Mouse (Mus musculus) hindbrain, embryonic 16.5 days (tissue): ENCODE measurements around the gene Tbx6. TPM values are rescaled to one million over a fixed set of nuclear protein-coding genes. Genes with fewer than 3 reads are reported as not detected.
A peak's percentile ranks its signal among the peaks of the same experiment; 100 is the strongest.

Source experiments
- ATAC-seq: fragments of 200-750 bp; cut with Nextera tagmentation; 2 replicates; pipeline ENCODE4 v1.8.0; 2017; ENCODE audit warnings: moderate TSS enrichment, moderate library complexity
- H3K27ac ChIP-seq: fragments of 300-500 bp; sonication (generic); 2 replicates; pipeline ENCODE4 v1.5.1; 2014; ENCODE audit warnings: low read depth, mild to moderate bottlenecking, control low read depth, low read length, moderate library complexity
- H3K27me3 ChIP-seq: fragments of 300-500 bp; sonication (generic); replicated peaks from 2 replicates; pipeline ENCODE4 v1.6.1; 2014; ENCODE audit warnings: low read length; ENCODE audit not compliant: control insufficient read depth, insufficient read depth
- H3K36me3 ChIP-seq: fragments of 300-500 bp; sonication (generic); 2 replicates; pipeline ENCODE4 v1.6.1; 2014; ENCODE audit warnings: mild to moderate bottlenecking, low read length, moderate library complexity, mixed read lengths; ENCODE audit not compliant: control insufficient read depth, insufficient read depth
- H3K4me1 ChIP-seq: fragments of 300-500 bp; sonication (generic); 2 replicates; pipeline ENCODE4 v1.6.1; 2014; ENCODE audit warnings: low read depth, low read length; ENCODE audit not compliant: control insufficient read depth, insufficient read depth
- H3K4me2 ChIP-seq: fragments of 300-500 bp; sonication (generic); 2 replicates; pipeline ENCODE4 v1.6.1; 2014; ENCODE audit warnings: mild to moderate bottlenecking, low read length, control low read depth, moderate library complexity
- H3K4me3 ChIP-seq: fragments of 300-500 bp; sonication (generic); 2 replicates; pipeline ENCODE4 v1.5.1; 2014; ENCODE audit warnings: mild to moderate bottlenecking, low read length, control low read depth, moderate library complexity
- H3K9ac ChIP-seq: fragments of 300-500 bp; sonication (generic); 2 replicates; pipeline ENCODE4 v1.6.1; 2014; ENCODE audit warnings: low read depth, mild to moderate bottlenecking, control low read depth, low read length, moderate library complexity
- H3K9me3 ChIP-seq: fragments of 300-500 bp; sonication (generic); 2 replicates; pipeline ENCODE4 v1.6.1; 2014; ENCODE audit warnings: mild to moderate bottlenecking, low read length, moderate library complexity; ENCODE audit not compliant: control insufficient read depth
- WGBS: fragments of 180-500 bp; shearing (Covaris S2); extraction: QIAGEN DNeasy Blood & Tissue Kit; methylation state at CpG from one replicate; pipeline ENCODE4 v1.1.7; 2014; 5-methylcytosine and 5-hydroxymethylcytosine counted together
- polyA plus RNA-seq: library from polyadenylated mRNA; unstranded; fragments of >200 nt; fragmentation: Nextera tagmentation; extraction: Ambion mirVana; gene quantifications from 2 replicates; pipeline ENCODE4 v1.2.1, GENCODE M21; 2015

The Tbx6 gene
- polyA plus RNA-seq, 1 experiment from 2014 or later, result 0.29 TPM

DNA sequence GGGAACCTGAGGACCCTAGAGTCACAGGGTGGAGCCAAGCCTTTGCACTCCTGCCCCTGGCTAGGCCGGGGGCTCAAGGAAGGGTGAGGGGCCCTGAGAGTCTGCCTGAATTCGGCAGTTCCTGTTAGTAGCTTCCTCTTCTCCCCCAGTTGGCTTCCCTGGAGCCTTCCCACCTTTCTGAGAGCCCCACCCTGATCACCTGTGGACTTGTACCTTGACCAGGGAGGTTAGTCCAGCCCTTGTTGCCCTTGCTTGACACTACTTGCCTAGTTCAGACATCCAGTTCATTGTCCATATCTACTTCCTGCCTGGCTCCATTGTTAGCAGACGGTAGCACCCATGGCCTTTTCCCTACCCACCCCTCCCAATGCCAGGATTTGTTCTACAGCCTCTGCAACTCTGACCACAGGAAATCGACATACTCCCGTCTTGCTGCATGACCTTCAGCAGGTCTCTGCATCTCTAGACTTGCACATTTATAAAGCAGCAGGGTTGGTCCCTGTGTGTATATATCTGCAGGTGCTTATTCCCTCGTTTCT lies 19.7 kb upstream of the Tbx6 start:
- H3K9ac ChIP-seq, result 0 out of 2 replicates have a peak overlapping the region, but pooled peaks have one; percentile 83

DNA sequence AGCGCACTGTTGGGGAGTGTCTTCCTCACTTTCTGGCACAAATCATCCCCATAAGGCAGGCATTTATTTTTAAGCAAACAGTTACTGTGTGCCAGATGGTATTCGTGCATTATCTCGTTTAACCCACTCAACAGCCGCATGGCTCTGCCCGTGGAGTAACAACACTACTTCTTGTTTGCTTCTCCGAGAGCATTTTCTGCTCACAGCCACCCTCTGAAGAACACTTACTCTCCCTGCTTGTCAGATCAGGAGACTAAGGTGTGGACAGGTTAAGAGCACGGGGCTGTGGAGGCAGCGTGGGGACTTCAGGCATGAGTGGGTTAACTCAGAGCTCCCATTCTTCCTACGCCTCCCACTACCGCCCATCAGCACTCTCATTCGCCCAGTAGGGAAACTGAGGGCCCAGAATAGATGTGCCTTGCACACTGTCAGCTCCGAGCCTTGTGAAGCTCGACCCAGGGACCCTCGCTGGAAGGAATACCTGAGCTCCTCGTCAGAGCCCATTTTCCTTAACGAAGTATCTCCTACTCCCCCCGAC lies 18.7 kb upstream of the Tbx6 start:
- Histone ChIP-seq H3K36me3 (peaks cover 20% of the 10 kb centered on the region), H3K27ac (0 out of 2 replicates have a peak overlapping the region, but pooled peaks have one; percentile 27), H3K4me2 (peak overlapping the region; percentile 7), H3K27me3 (no peaks in the 10 kb centered on the region), H3K9me3 (no peaks in the 10 kb centered on the region), H3K9ac (peak overlapping the region; percentile 35; the same call in 1 of the 2 replicates), H3K4me1 (peaks cover 21% of the 10 kb centered on the region), H3K4me3 (peak overlapping the region; percentile 11)
- no peak for ATAC-seq
- WGBS, result 63% methylated on average over 17 of the region's 17 CpGs

More for the DNA sequence above, 19.7 kb upstream of the Tbx6 start:
- 75% methylated on average over 6 of the region's 6 CpGs for WGBS
- Histone ChIP-seq H3K36me3 (peaks cover 15% of the 10 kb centered on the region), H3K27me3 (no peaks in the 10 kb centered on the region), H3K4me3 (no peak overlapping the region; the same call in 1 of the 2 replicates), H3K27ac (no peak overlapping the region), H3K9me3 (no peaks in the 10 kb centered on the region), H3K4me1 (peaks cover 21% of the 10 kb centered on the region), H3K4me2 (peak overlapping the region; percentile 69; the same call in 1 of the 2 replicates)
- no peak for ATAC-seq

DNA sequence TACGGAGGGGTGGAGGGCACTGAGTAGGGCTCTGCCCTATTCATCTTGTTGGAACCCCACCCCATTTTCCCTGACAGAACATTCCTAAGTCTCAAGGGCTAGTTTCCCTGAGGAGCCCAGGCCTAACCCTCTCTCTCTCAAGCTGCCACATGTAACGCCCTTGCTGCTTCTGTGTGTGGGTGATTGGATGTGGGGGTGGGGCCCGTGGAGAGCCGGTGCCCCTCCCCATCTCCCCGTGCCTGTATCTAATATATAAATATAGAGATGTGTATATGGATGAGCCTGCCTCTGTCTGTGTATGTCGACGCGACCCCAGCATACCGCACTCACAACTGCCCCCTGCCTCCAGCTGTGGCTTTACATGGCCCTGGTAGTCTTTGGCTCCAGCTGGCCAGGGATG lies 15.7 kb upstream of the Tbx6 start:
- H3K9me3 ChIP-seq, result no peaks in the 10 kb centered on the region
- H3K36me3 ChIP-seq, result peaks cover 27% of the 10 kb centered on the region
- peaks cover 17% of the 10 kb centered on the region for H3K4me1 ChIP-seq

DNA sequence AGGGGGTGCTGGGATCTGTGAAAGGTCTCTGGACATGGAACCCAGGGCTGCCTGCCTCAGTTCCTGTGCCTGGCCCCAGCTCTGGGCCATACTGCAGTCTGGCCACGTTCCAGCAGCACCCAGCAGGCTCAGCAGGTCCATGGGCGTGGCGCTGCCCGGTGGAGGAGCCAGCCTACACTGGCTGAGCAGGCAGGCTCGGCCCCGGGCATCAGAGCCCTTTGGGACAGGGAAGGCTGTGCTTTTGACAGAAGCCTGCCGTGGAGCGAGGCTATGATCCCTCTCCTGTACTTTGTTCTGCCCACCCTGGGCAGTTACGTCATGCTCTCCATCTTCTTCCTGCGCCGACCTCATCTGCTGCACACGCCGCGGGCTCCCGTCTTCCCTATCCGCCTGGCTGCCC lies 15.1 kb upstream of the Tbx6 start, which contains the start of gene Gdpd3:
Gdpd3 (plus strand) TSS at position 134 of the 400 bp plus-strand sequence.
- peaks cover 11% of the 10 kb centered on the region for H3K4me1 ChIP-seq
- H3K4me2 ChIP-seq, result no peak within 1 kb of the TSS
- 88% methylated on average over 16 of the region's 16 CpGs for WGBS
- no peaks in the 10 kb centered on the region for H3K27me3 ChIP-seq
- no peak for ATAC-seq
- H3K36me3 ChIP-seq, result peaks cover 27% of the 10 kb centered on the region
- no peak within 1 kb of the TSS for H3K4me3 ChIP-seq
- H3K27ac ChIP-seq, result no peak within 1 kb of the TSS
- no peak within 1 kb of the TSS for H3K9ac ChIP-seq
- H3K9me3 ChIP-seq, result no peaks in the 10 kb centered on the region

More for the DNA sequence above, 15.7 kb upstream of the Tbx6 start:
- H3K4me3 ChIP-seq, result no peak overlapping the region
- H3K9ac ChIP-seq, result no peak overlapping the region
- no peak for ATAC-seq
- 87% methylated on average over 9 of the region's 9 CpGs for WGBS
- no peaks in the 10 kb centered on the region for H3K27me3 ChIP-seq
- H3K27ac ChIP-seq, result no peak overlapping the region
- no peak overlapping the region for H3K4me2 ChIP-seq

DNA sequence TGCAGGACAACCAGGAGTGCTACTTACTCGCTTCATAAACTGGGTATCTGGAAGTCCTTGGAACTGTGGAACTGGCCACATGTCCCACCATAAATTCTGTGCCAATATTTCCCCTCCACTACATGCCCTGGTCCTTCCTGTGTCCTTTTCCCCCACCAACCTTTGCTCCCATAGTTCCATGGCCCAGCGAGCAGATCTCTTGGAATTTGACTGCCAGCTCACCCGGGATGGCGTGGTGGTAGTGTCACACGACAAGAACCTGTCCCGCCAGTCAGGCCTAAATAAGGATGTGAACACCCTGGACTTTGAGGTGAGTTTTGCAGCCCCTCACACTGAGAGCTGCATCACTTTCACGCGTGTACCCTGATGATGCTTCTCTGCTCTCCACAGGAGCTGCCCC lies 14.3 kb upstream of the Tbx6 start:
- Histone ChIP-seq H3K36me3 (peaks cover 27% of the 10 kb centered on the region), H3K9ac (no peak overlapping the region), H3K9me3 (no peaks in the 10 kb centered on the region), H3K27me3 (no peaks in the 10 kb centered on the region), H3K27ac (no peak overlapping the region), H3K4me3 (no peak overlapping the region), H3K4me1 (peaks cover 3% of the 10 kb centered on the region), H3K4me2 (no peak overlapping the region)
- WGBS, result 94% methylated on average over 8 of the region's 8 CpGs
- no peak for ATAC-seq

DNA sequence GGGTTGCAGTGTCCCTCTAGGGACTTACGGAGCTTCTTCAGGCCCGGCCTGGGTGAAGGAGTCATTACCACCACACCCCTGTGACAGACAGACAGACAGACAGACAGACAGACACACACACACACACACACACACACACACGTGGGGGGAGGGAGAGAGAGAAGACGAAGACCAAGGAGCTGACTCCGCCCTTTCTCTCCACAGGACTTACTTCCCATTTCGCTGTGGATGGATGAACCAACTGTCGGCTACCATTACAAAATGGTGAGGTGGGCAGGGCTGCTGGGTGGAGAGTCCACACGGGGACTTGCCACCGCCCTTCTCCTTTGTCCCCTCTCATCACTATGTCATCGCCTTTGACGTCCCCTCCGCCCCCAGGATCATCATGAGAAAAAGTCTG lies 10.5 kb upstream of the Tbx6 start:
- no peaks in the 10 kb centered on the region for H3K27me3 ChIP-seq
- no peak overlapping the region for H3K27ac ChIP-seq
- no peak for ATAC-seq
- H3K4me2 ChIP-seq, result no peak overlapping the region
- WGBS, result 80% methylated on average over 12 of the region's 12 CpGs
- peaks cover 16% of the 10 kb centered on the region; the same call in 1 of the 2 replicates for H3K36me3 ChIP-seq
- no peaks in the 10 kb centered on the region; the same call in 1 of the 2 replicates for H3K4me1 ChIP-seq
- no peaks in the 10 kb centered on the region for H3K9me3 ChIP-seq
- no peak overlapping the region for H3K9ac ChIP-seq
- no peak overlapping the region for H3K4me3 ChIP-seq

DNA sequence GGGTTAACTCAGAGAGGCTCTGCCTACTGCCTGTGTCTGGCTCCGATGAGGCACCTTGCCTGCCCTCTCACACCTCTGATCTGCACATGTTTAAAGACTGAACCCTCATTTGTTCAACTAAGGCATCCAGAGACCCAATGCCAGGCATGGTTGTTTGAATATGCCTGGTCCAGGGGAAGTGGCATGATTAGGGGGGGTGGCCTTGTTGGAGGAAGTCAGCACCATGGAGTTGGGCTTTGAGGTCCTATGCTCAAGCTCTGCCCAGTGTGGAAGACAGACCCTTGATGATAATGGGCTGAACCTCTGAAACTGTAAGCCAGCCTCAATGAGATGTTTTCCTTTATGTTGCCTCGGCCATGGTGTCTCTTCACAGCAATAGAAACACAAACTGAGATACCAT lies 7.9 kb upstream of the Tbx6 start:
- Histone ChIP-seq H3K27me3 (no peaks in the 10 kb centered on the region), H3K9ac (no peak overlapping the region), H3K27ac (no peak overlapping the region), H3K4me3 (no peak overlapping the region), H3K4me1 (peaks cover 17% of the 10 kb centered on the region), H3K9me3 (no peaks in the 10 kb centered on the region), H3K4me2 (no peak overlapping the region), H3K36me3 (peaks cover under 1% of the 10 kb centered on the region)
- no peak for ATAC-seq
- WGBS, result 91% methylated on average over 2 of the region's 2 CpGs

DNA sequence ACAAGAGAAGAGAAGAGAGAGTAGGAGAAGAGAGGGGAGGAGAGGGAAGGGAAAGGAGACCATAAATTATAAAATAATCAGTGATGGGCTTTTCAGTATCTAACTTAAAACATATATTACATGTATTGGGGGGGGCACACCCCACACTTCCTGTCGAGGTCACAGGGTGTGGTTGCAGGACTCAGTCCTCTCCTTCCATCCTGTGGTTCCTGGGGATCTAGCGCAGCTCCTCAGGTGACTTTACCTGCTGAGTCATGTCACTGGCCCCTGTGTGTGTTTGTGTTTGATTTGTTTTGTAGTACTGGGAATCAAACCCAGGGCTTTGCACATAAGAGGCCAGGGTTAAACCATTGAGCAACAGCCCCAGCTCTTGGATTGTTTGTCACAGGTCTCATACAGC lies 6.8 kb upstream of the Tbx6 start:
- no peak for ATAC-seq
- H3K4me1 ChIP-seq, result peaks cover 18% of the 10 kb centered on the region
- no peak overlapping the region for H3K4me2 ChIP-seq
- H3K27me3 ChIP-seq, result no peaks in the 10 kb centered on the region
- no peak overlapping the region for H3K4me3 ChIP-seq
- no peaks in the 10 kb centered on the region for H3K9me3 ChIP-seq
- no peak overlapping the region for H3K27ac ChIP-seq
- 84% methylated on average over 2 of the region's 2 CpGs for WGBS
- H3K9ac ChIP-seq, result no peak overlapping the region
- peaks cover 4% of the 10 kb centered on the region for H3K36me3 ChIP-seq

DNA sequence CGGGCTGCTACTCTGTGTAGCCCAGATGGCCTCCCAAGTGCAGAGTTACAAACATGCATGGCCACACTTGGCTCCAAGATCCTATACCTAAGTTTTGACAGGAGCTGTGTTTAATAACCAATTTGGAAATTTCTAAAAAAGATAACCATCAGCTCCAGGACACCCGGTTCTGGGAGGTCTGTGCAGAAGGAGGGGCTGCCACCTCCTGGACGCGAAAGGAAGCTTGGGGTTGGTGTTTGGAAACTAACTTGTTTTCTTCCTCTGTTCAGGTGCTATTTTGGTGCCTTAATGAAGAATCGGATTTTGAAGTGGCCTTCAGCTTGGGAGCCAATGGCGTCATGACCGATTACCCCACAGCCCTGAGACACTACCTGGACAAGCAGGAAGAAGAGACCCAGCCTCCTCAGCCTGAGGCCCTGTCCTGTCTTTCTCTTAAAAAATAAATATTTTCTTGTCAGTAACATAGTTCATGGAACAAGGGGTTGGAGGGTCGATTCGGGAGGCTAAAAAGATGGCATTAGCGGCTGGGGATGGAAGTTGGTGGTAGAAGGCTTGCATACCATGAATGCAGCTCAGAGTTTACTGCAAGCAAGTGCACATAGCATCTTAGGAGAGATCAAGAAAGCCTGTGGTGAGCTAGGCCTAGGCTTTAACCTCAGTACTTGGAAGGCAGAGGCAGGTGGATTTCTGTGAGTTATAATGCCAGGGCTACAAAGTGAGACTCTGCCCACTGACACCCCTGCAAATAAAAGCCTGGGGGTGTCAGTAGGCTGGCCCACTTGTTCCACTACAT lies 5.9 kb upstream of the Tbx6 start:
- whole genome bisulfite sequencing, result 86% methylated on average over 10 of the region's 10 CpGs
- Histone ChIP-seq H3K4me3 (no peak overlapping the region), H3K4me2 (no peak overlapping the region; the same call in 1 of the 2 replicates), H3K36me3 (peaks cover 4% of the 10 kb centered on the region), H3K9ac (peak overlapping the region; percentile 90; the same call in 1 of the 2 replicates), H3K27ac (no peak overlapping the region), H3K27me3 (no peaks in the 10 kb centered on the region), H3K4me1 (peaks cover 26% of the 10 kb centered on the region), H3K9me3 (no peaks in the 10 kb centered on the region)
- ATAC-seq, result no peak
